13 mouse cellular contexts compared by ENCODE assay signal in the genomic region with DNA sequence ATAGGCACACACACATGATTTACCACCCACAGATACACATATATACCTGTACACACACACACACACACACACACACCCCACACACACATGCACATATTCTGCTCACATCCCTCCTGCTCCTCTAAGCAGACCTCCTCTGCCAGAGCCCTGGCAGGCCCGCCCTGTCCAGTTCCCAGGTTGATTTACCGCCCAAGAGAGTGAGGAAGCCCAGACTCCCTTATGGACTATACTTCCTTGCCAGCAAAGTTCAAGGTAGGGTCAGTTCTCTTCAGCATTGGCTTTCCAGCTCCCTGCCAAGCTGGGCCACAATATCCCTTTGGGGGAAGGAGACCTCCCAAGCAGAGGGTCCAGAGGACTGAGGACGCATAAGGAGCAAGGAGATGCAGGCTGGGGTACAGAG.
DNase-seq lines count a peak whose midpoint lies in the region; ATAC-seq and TF ChIP-seq lines count a peak whose summit lies in the region.
"Had no signal": no experiment of that assay in that cellular context is flagged by ENCODE, and none has a peak within 500 bp of the region (broad histone marks: within the 10 kb centered on the region; RNA-seq: fewer than 3 reads in every experiment).

No protein-coding gene starts in this region.

- no peaks in the 10 kb centered on the region for H3K27me3 ChIP-seq in heart, embryonic 10.5 days (ENCODE audit: insufficient read depth, poor library complexity, severe bottlenecking)
- no peaks in the 10 kb centered on the region for H3K27me3 ChIP-seq in lung, embryonic 16.5 days (ENCODE audit: control insufficient read depth, insufficient read depth, low read depth, low read length)
- H3K27me3 ChIP-seq in stomach, postnatal 0 days (ENCODE audit: control insufficient read depth, insufficient read depth, low read length), result no peaks in the 10 kb centered on the region
- H3K27me3 ChIP-seq: embryonic facial prominence, embryonic 13.5 days; limb, embryonic 12.5 days had no signal

- no peak for DNase-seq in heart, embryonic 10.5 days (ENCODE audit: low spot score)
- no peak for DNase-seq in heart, postnatal 36 days
- no peak for DNase-seq in lung, postnatal 36 days
- DNase-seq in kidney, postnatal 10 days, result peak; percentile 58
- no peak for DNase-seq in stomach, postnatal 0 days (ENCODE audit: low spot score)
- DNase-seq in testis, postnatal 10 days (ENCODE audit: low spot score), result no peak
- DNase-seq: cerebellum, postnatal 25 days; right cerebral cortex, postnatal 25 days had no signal

- 0 out of 2 replicates have a peak overlapping the region, but pooled peaks have one; percentile 19 for H3K27ac ChIP-seq in heart, embryonic 10.5 days
- no peak overlapping the region for H3K27ac ChIP-seq in lung, embryonic 16.5 days (ENCODE audit: low read length)
- no peak overlapping the region for H3K27ac ChIP-seq in stomach, postnatal 0 days (replicated peaks)
- H3K27ac ChIP-seq: embryonic facial prominence, embryonic 13.5 days; limb, embryonic 12.5 days had no signal

- peak; percentile 42 for ATAC-seq in lung, embryonic 16.5 days (ENCODE audit: low read depth)
- ATAC-seq in stomach, postnatal 0 days (ENCODE audit: low FRiP score, low TSS enrichment), result peak; percentile 39; the same call in 1 of the 2 replicates
- ATAC-seq: CD4-positive, CD25-positive, alpha-beta regulatory T cell, adult 4 months had no signal

- H3K36me3 ChIP-seq in heart, embryonic 10.5 days, result no peaks in the 10 kb centered on the region
- H3K36me3 ChIP-seq in lung, embryonic 16.5 days (ENCODE audit: control insufficient read depth, insufficient read depth, low read length), result no peaks in the 10 kb centered on the region
- H3K36me3 ChIP-seq in stomach, postnatal 0 days (ENCODE audit: control insufficient read depth, insufficient read depth, low read length), result no peaks in the 10 kb centered on the region
- H3K36me3 ChIP-seq: embryonic facial prominence, embryonic 13.5 days; limb, embryonic 12.5 days had no signal

- 56% methylated on average over 3 of the region's 3 CpGs for WGBS in heart, embryonic 10.5 days
- WGBS in lung, embryonic 16.5 days, result 46% methylated on average over 3 of the region's 3 CpGs
- 46% methylated on average over 3 of the region's 3 CpGs for WGBS in stomach, postnatal 0 days

- no peak for TF ChIP-seq CTCF in stomach, postnatal 0 days (IDR thresholded peaks at IDR 0.05; ENCODE audit: low read depth)

- H3K9me3 ChIP-seq in heart, embryonic 10.5 days, result no peaks in the 10 kb centered on the region
- no peaks in the 10 kb centered on the region for H3K9me3 ChIP-seq in lung, embryonic 16.5 days (ENCODE audit: control insufficient read depth, low read length)
- no peaks in the 10 kb centered on the region for H3K9me3 ChIP-seq in stomach, postnatal 0 days (ENCODE audit: control insufficient read depth, low read length)
- H3K9me3 ChIP-seq: embryonic facial prominence, embryonic 13.5 days; limb, embryonic 12.5 days; megakaryocyte, embryonic 14.5 days had no signal

- no peak overlapping the region for H3K4me3 ChIP-seq in heart, embryonic 10.5 days
- H3K4me3 ChIP-seq in lung, embryonic 16.5 days (ENCODE audit: low read length), result no peak overlapping the region
- no peak overlapping the region for H3K4me3 ChIP-seq in stomach, postnatal 0 days (ENCODE audit: low read depth, low read length)
- H3K4me3 ChIP-seq: embryonic facial prominence, embryonic 13.5 days; limb, embryonic 12.5 days; megakaryocyte, embryonic 14.5 days had no signal

- H3K4me1 ChIP-seq in heart, embryonic 10.5 days, result peaks cover 42% of the 10 kb centered on the region
- H3K4me1 ChIP-seq in lung, embryonic 16.5 days (replicated peaks; ENCODE audit: control insufficient read depth, insufficient read depth, low read length), result peaks cover 29% of the 10 kb centered on the region
- peaks cover 3% of the 10 kb centered on the region; the same call in 1 of the 2 replicates for H3K4me1 ChIP-seq in stomach, postnatal 0 days (replicated peaks; ENCODE audit: control insufficient read depth, insufficient read depth)
- H3K4me1 ChIP-seq: megakaryocyte, embryonic 14.5 days had no signal

- TF ChIP-seq EP300 in stomach, postnatal 0 days (optimal IDR thresholded peaks at IDR 0.05), result no peak

- H3K9ac ChIP-seq in lung, embryonic 16.5 days (ENCODE audit: low read length), result no peak overlapping the region
- H3K9ac ChIP-seq in stomach, postnatal 0 days (ENCODE audit: low read length), result no peak overlapping the region
- H3K9ac ChIP-seq: embryonic facial prominence, embryonic 13.5 days; limb, embryonic 12.5 days had no signal

- H3K4me2 ChIP-seq in lung, embryonic 16.5 days (ENCODE audit: low read depth, low read length), result no peak overlapping the region
- H3K4me2 ChIP-seq in stomach, postnatal 0 days (replicated peaks; ENCODE audit: low read depth), result no peak overlapping the region
- H3K4me2 ChIP-seq: embryonic facial prominence, embryonic 13.5 days; limb, embryonic 12.5 days had no signal

- intact Hi-C loops in heart, postnatal 36 days (cut with DNase I), result no loop called here
